Mouse (Mus musculus) bone marrow macrophage, adult 2 months (primary cell): Measurements from ENCODE around the gene Fam174b.

Experiments used
- CTCF ChIP-seq: IDR thresholded peaks from 2 replicates; pipeline ENCODE4 v1.5.1; 2012; ENCODE audit warnings: low read depth, mild to moderate bottlenecking, low read length, moderate library complexity
- POLR2A ChIP-seq: IDR thresholded peaks from 2 replicates; pipeline ENCODE4 v1.6.1; 2012; ENCODE audit warnings: mild to moderate bottlenecking, low read depth, low read length, borderline replicate concordance

- no peak for TF ChIP-seq POLR2A
- no peak for TF ChIP-seq CTCF
Observed at GRCm38 (mm10) chr7:73774781-73775180, 34.7 kb downstream of the Fam174b start.
